Mouse (Mus musculus): ENCODE measurements around the gene Spa17.
A peak's percentile ranks its signal among the peaks of the same experiment; 100 is the strongest.

Gene Spa17

GRCm38 (mm10) chr9:37616770-37617169, 3.2 kb upstream of the Spa17 start:
- DNase-seq (ENCODE audit: low read depth, low spot score), result peak; percentile 39

GRCm38 (mm10) chr9:37615220-37615619, 1.7 kb upstream of the Spa17 start:
- DNase-seq (ENCODE audit: low read depth, low spot score), result no peak

GRCm38 (mm10) chr9:37614316-37614715, 794 bp upstream of the Spa17 start:
- DNase-seq (ENCODE audit: low read depth, low spot score), result no peak

GRCm38 (mm10) chr9:37613911-37614280, 374 bp upstream of the Spa17 start:
- DNase-seq (ENCODE audit: low read depth, low spot score), result no peak

GRCm38 (mm10) chr9:37609558-37609957, 4.0 kb downstream of the Spa17 start:
- no peak for DNase-seq (ENCODE audit: low read depth, low spot score)

- DNase-seq (ENCODE audit: low read depth, low spot score), result no peak
These were observed 8.4 kb downstream of the Spa17 start for GRCm38 (mm10) chr9:37605089-37605488.

- no peak for DNase-seq (ENCODE audit: low read depth, low spot score)
These were observed 12.8 kb downstream of the Spa17 start for GRCm38 (mm10) chr9:37600538-37601205.

- no peak for DNase-seq (ENCODE audit: low read depth, low spot score)
These were observed 14.9 kb downstream of the Spa17 start for GRCm38 (mm10) chr9:37598637-37599036.

- DNase-seq (ENCODE audit: low read depth, low spot score), result no peak
These were observed 18.0 kb downstream of the Spa17 start for GRCm38 (mm10) chr9:37595570-37595969.

GRCm38 (mm10) chr9:37593690-37594089, 19.8 kb downstream of the Spa17 start:
- no peak for DNase-seq (ENCODE audit: low read depth, low spot score)

GRCm38 (mm10) chr9:37592633-37593032, 20.9 kb downstream of the Spa17 start:
- DNase-seq (ENCODE audit: low read depth, low spot score), result no peak

GRCm38 (mm10) chr9:37592025-37592424, 21.5 kb downstream of the Spa17 start:
- no peak for DNase-seq (ENCODE audit: low read depth, low spot score)

- no peak for DNase-seq (ENCODE audit: low read depth, low spot score)
These were observed 23.1 kb downstream of the Spa17 start for GRCm38 (mm10) chr9:37590381-37590780.

- no peak for DNase-seq (ENCODE audit: low read depth, low spot score)
These were observed 26.8 kb downstream of the Spa17 start for GRCm38 (mm10) chr9:37586718-37587117.

GRCm38 (mm10) chr9:37583594-37583993, 29.9 kb downstream of the Spa17 start:
- DNase-seq (ENCODE audit: low read depth, low spot score), result no peak

GRCm38 (mm10) chr9:37576436-37576930, 37.0 kb downstream of the Spa17 start:
- no peak for DNase-seq (ENCODE audit: low read depth, low spot score)

GRCm38 (mm10) chr9:37572204-37572876, 41.2 kb downstream of the Spa17 start:
- no peak for DNase-seq (ENCODE audit: low read depth, low spot score)

- no peak for DNase-seq (ENCODE audit: low read depth, low spot score)
These were observed 44.2 kb downstream of the Spa17 start for GRCm38 (mm10) chr9:37569231-37569835.

GRCm38 (mm10) chr9:37568605-37569214, 44.8 kb downstream of the Spa17 start:
- DNase-seq (ENCODE audit: low read depth, low spot score), result no peak

- no peak for DNase-seq (ENCODE audit: low read depth, low spot score)
These were observed 45.5 kb downstream of the Spa17 start for GRCm38 (mm10) chr9:37567892-37568604.

- no peak for DNase-seq (ENCODE audit: low read depth, low spot score)
These were observed 46.1 kb downstream of the Spa17 start for GRCm38 (mm10) chr9:37567454-37567853.

- DNase-seq (ENCODE audit: low read depth, low spot score), result no peak
These were observed 46.5 kb downstream of the Spa17 start for GRCm38 (mm10) chr9:37567019-37567418.

Data from embryo, embryonic 11.5 days (tissue).